Mouse (Mus musculus) myocyte (in vitro differentiated cells): ENCODE measurements around the gene Zmynd11. TPM values are rescaled to one million over a fixed set of nuclear protein-coding genes. Genes with fewer than 3 reads are reported as not detected.

Experiments
- H3K27me3 ChIP-seq: one replicate; pipeline ENCODE4 v1.6.1; 2011; ENCODE audit not compliant: control insufficient read depth, insufficient read depth, insufficient read length
- H3K36me3 ChIP-seq: one replicate; pipeline ENCODE4 v1.6.1; 2011; ENCODE audit not compliant: control insufficient read depth, insufficient read depth
- H3K4me2 ChIP-seq: one replicate; pipeline ENCODE4 v1.6.1; 2011; ENCODE audit warnings: low read depth, control low read depth
- H3K4me3 ChIP-seq: one replicate; pipeline ENCODE4 v1.5.1; 2011; ENCODE audit warnings: mild to moderate bottlenecking, control low read depth, moderate library complexity
- H3K79me2 ChIP-seq: one replicate; pipeline ENCODE4 v1.6.1; 2011; ENCODE audit not compliant: control insufficient read depth, insufficient read depth
- H3ac ChIP-seq: one replicate; pipeline ENCODE4 v1.6.1; 2011; ENCODE audit not compliant: control insufficient read depth, insufficient read length
- CEBPB ChIP-seq: IDR thresholded peaks from 2 replicates; pipeline ENCODE4 v1.6.1; 2011; ENCODE audit warnings: mild to moderate bottlenecking, moderate library complexity; ENCODE audit not compliant: poor library complexity, insufficient read depth, severe bottlenecking
- E2F4 ChIP-seq: IDR thresholded peaks from one replicate; pipeline ENCODE4 v1.6.1; 2011; ENCODE audit warnings: mild to moderate bottlenecking, control low read depth, moderate library complexity; ENCODE audit not compliant: insufficient read depth
- MAX ChIP-seq: IDR thresholded peaks from one replicate; pipeline ENCODE4 v1.6.1; 2011; ENCODE audit warnings: low read depth, mild to moderate bottlenecking, control low read depth
- MYOD1 ChIP-seq, 3 experiments: IDR thresholded peaks; one replicate each; pipeline ENCODE4 v1.6.1; 2011; ENCODE audit warnings: control low read depth in 2 of 3, low read depth in 2 of 3, mild to moderate bottlenecking in 2 of 3, moderate library complexity in 1 of 3; ENCODE audit not compliant: insufficient read length in 2 of 3, control insufficient read depth in 1 of 3
- MYOG ChIP-seq, 3 experiments: IDR thresholded peaks; one replicate each; pipeline ENCODE4 v1.6.1; 2011; ENCODE audit warnings: control low read depth in 2 of 3, low read depth in 2 of 3, mild to moderate bottlenecking in 2 of 3; ENCODE audit not compliant: insufficient read length in 2 of 3, control insufficient read depth in 1 of 3, insufficient read depth in 1 of 3
- POLR2A ChIP-seq: IDR thresholded peaks from one replicate; pipeline ENCODE4 v1.6.1; 2011; ENCODE audit warnings: low read depth, mild to moderate bottlenecking, control low read depth, moderate library complexity; ENCODE audit not compliant: insufficient read length
- POLR2AphosphoS2 ChIP-seq: IDR thresholded peaks from one replicate; pipeline ENCODE4 v1.6.1; 2011; ENCODE audit warnings: low read depth, control low read depth; ENCODE audit not compliant: insufficient read length
- REST ChIP-seq: IDR thresholded peaks from one replicate; pipeline ENCODE4 v1.6.1; 2011; ENCODE audit warnings: mild to moderate bottlenecking, control low read depth, moderate library complexity; ENCODE audit not compliant: insufficient read depth, insufficient read length
- SRF ChIP-seq: IDR thresholded peaks from one replicate; pipeline ENCODE4 v1.6.1; 2011; ENCODE audit warnings: low read depth; ENCODE audit not compliant: control insufficient read depth, insufficient read length
- TCF12 ChIP-seq: IDR thresholded peaks from one replicate; pipeline ENCODE4 v1.6.1; 2011; ENCODE audit warnings: mild to moderate bottlenecking, control low read depth; ENCODE audit not compliant: poor library complexity, insufficient read depth, severe bottlenecking
- TCF3 ChIP-seq: IDR thresholded peaks from one replicate; pipeline ENCODE4 v1.6.1; 2011; ENCODE audit warnings: low read depth, control low read depth; ENCODE audit not compliant: insufficient read length
- USF1 ChIP-seq: IDR thresholded peaks from one replicate; pipeline ENCODE4 v1.6.1; 2011; ENCODE audit warnings: low read depth, mild to moderate bottlenecking, control low read depth, moderate library complexity
- polyA plus RNA-seq: library from polyadenylated mRNA; unstranded; fragments of >200 nt; fragmentation: generic; extraction: Trizol; gene quantifications from one replicate; pipeline ENCODE4 v1.2.1, GENCODE M21; 2012; ENCODE audit warnings: missing spikeins

Gene Zmynd11
- polyA plus RNA-seq, 1 experiment = 39.1 TPM

- Histone ChIP-seq H3K4me2 (no peak overlapping the region), H3K36me3 (peaks cover 12% of the 10 kb centered on the region), H3ac (no peak overlapping the region), H3K27me3 (no peaks in the 10 kb centered on the region), H3K4me3 (no peak overlapping the region), H3K79me2 (peaks cover 6% of the 10 kb centered on the region)
- TF ChIP-seq POLR2A = no peak
- no peak for TF ChIP-seq POLR2AphosphoS2
- no peak for TF ChIP-seq REST
- no peak for TF ChIP-seq CEBPB
- no peak for TF ChIP-seq MAX
- TF ChIP-seq TCF12 = no peak
- no peak for TF ChIP-seq TCF3
- TF ChIP-seq USF1 = no peak
- TF ChIP-seq E2F4 = no peak
- no peak for TF ChIP-seq MYOD1 (IDR thresholded peaks at IDR 0.05; ENCODE audit: control insufficient read depth in 1 of 3, insufficient read length in 2 of 3, low read depth in 2 of 3)
- no peak for TF ChIP-seq SRF
- TF ChIP-seq MYOG (IDR thresholded peaks at IDR 0.05; ENCODE audit: control insufficient read depth in 1 of 3, insufficient read depth in 1 of 3, insufficient read length in 2 of 3, low read depth in 2 of 3) = no peak
Measured at GRCm38 (mm10) chr13:9706720-9707119, 58.4 kb downstream of the Zmynd11 start.

- Histone ChIP-seq H3K4me2 (no peak overlapping the region), H3K4me3 (no peak overlapping the region), H3K36me3 (peaks cover 5% of the 10 kb centered on the region), H3K27me3 (no peaks in the 10 kb centered on the region), H3ac (no peak overlapping the region), H3K79me2 (peaks cover 6% of the 10 kb centered on the region)
- TF ChIP-seq SRF (no peak), TCF12 (no peak), USF1 (no peak), E2F4 (no peak), MYOG (IDR thresholded peaks at IDR 0.05; ENCODE audit: control insufficient read depth in 1 of 3, insufficient read depth in 1 of 3, insufficient read length in 2 of 3, low read depth in 2 of 3) (no peak), REST (no peak), POLR2AphosphoS2 (no peak), TCF3 (no peak), CEBPB (no peak), POLR2A (no peak), MYOD1 (IDR thresholded peaks at IDR 0.05; ENCODE audit: control insufficient read depth in 1 of 3, insufficient read length in 2 of 3, low read depth in 2 of 3) (no peak), MAX (no peak)
Measured at GRCm38 (mm10) chr13:9702615-9703235, 62.4 kb downstream of the Zmynd11 start.

GRCm38 (mm10) chr13:9697340-9697739 lies 67.8 kb downstream of the Zmynd11 start:
- no peak for TF ChIP-seq POLR2A
- TF ChIP-seq MAX = no peak
- TF ChIP-seq SRF = no peak
- no peak for TF ChIP-seq MYOD1 (IDR thresholded peaks at IDR 0.05; ENCODE audit: control insufficient read depth in 1 of 3, insufficient read length in 2 of 3, low read depth in 2 of 3)
- no peak for TF ChIP-seq REST
- TF ChIP-seq E2F4 = no peak
- TF ChIP-seq TCF3 = no peak
- TF ChIP-seq MYOG (IDR thresholded peaks at IDR 0.05; ENCODE audit: control insufficient read depth in 1 of 3, insufficient read depth in 1 of 3, insufficient read length in 2 of 3, low read depth in 2 of 3) = no peak
- TF ChIP-seq TCF12 = no peak
- no peak for TF ChIP-seq POLR2AphosphoS2
- H3K36me3 ChIP-seq = peaks cover 40% of the 10 kb centered on the region
- no peak overlapping the region for H3K4me2 ChIP-seq
- no peak overlapping the region for H3ac ChIP-seq
- H3K4me3 ChIP-seq = no peak overlapping the region
- H3K79me2 ChIP-seq = no peaks in the 10 kb centered on the region
- no peaks in the 10 kb centered on the region for H3K27me3 ChIP-seq

- Histone ChIP-seq H3K27me3 (no peaks in the 10 kb centered on the region), H3K4me2 (no peak overlapping the region), H3K79me2 (no peaks in the 10 kb centered on the region), H3K36me3 (peaks cover 55% of the 10 kb centered on the region), H3K4me3 (no peak overlapping the region), H3ac (no peak overlapping the region)
- TF ChIP-seq REST = no peak
- TF ChIP-seq TCF12 = peak; percentile 55
- peak; percentile 82 for TF ChIP-seq TCF3
- TF ChIP-seq SRF = no peak
- peak in 2 of 3 experiments; percentile 91 to 97 for TF ChIP-seq MYOD1 (IDR thresholded peaks at IDR 0.05; ENCODE audit: control insufficient read depth in 1 of 3, insufficient read length in 2 of 3, low read depth in 2 of 3)
- peak; percentile 28 to 80 (median 79) for TF ChIP-seq MYOG (IDR thresholded peaks at IDR 0.05; ENCODE audit: control insufficient read depth in 1 of 3, insufficient read depth in 1 of 3, insufficient read length in 2 of 3, low read depth in 2 of 3)
- no peak for TF ChIP-seq E2F4
Measured at GRCm38 (mm10) chr13:9695809-9696208, 69.3 kb downstream of the Zmynd11 start.
